Mouse (Mus musculus): ENCODE measurements around the gene Tbc1d24.
"Not testable (repeated sequence)": the region's sequence is repeated elsewhere in the genome, so short reads cannot be mapped to it uniquely, and the experiment has no call there.

The Tbc1d24 gene

GRCm38 (mm10) chr17:24151382-24151781, 54.0 kb downstream of the Tbc1d24 start:
- DNase-seq (ENCODE audit: low spot score in 2 of 2): no peak

DNA sequence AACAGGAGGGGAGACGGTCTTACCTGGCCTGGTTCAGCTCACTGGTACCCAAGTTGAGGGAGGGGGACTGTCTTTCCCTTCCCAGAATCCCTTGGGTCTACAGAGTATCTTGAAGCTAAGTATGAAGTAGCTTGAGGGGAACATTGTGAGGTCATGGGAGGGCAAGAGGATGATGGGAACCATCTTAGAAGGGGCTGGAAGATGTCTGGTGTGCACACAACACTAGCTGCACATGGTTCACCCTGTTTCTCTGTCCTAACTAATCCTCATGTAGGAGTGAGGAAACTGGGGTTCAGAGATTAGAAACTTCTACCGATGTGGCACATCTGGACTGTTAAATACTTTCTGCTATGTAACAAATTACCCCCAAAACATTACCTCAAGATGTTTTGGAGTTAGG, 54.5 kb downstream of the Tbc1d24 start, which contains the start of gene Pdpk1:
Gene Pdpk1, minus strand, starts transcription at position 101 of the 400 bp plus-strand sequence.
- DNase-seq (ENCODE audit: low spot score in 2 of 2): no peak

- DNase-seq (ENCODE audit: low spot score in 2 of 2): no peak
Measured at GRCm38 (mm10) chr17:24149421-24149820, 55.9 kb downstream of the Tbc1d24 start.

GRCm38 (mm10) chr17:24142897-24143296, 62.5 kb downstream of the Tbc1d24 start:
- no peak for DNase-seq (ENCODE audit: low spot score in 2 of 2)

DNA sequence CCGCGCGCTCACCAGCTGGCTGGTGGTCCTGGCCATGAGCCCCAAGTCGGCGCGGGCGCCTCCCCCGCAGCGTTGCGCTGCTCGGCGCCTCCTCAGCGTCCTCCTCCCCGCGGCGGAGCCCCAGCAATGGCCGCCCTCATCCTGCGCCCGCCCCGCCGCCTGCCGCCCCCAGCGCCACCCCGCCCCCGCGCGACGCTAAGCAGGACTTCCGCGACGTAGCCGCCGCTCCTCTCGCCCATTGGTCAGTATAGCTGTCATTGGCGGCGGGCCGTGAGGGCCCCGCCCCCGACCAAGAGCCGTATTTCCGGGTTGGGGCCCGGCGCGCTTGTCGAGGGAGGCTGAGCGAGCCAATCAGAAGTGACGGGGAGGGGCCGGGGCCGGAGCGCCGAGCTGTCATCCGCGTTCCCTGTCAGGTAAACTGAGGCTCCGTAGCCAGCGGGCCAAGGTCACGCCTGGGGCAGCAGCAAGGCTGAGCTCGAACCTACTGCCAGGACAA, 63.9 kb downstream of the Tbc1d24 start:
- peak; percentile 96 to 97 for DNase-seq (ENCODE audit: low spot score in 2 of 2)

GRCm38 (mm10) chr17:24140845-24141424, 64.4 kb downstream of the Tbc1d24 start:
- DNase-seq (ENCODE audit: low spot score in 2 of 2): no peak

- no peak for DNase-seq (ENCODE audit: low spot score in 2 of 2)
Measured at GRCm38 (mm10) chr17:24139968-24140367, 65.4 kb downstream of the Tbc1d24 start.

DNA sequence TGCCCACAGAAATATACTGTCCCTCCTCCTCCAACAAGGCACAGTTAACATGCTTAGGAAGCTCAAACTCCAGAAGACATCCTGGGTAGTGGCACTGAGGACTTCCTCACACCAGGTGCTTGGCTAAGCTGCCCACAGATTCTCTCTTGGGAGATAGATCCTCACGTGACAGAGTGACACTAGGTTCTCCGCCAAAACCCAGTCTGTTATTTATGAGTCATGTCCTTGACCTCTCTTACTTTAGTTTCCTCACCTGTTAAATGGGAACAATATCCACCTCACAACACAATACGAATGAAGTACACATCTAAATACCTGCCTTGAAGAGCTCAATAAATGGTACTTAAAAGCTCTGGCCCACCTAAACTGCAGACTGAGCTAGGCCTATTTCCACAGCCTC, 66.1 kb downstream of the Tbc1d24 start:
- DNase-seq (ENCODE audit: low spot score in 2 of 2): no peak

GRCm38 (mm10) chr17:24137226-24137880, 68.0 kb downstream of the Tbc1d24 start:
- no peak for DNase-seq (ENCODE audit: low spot score in 2 of 2)

- DNase-seq (ENCODE audit: low spot score in 2 of 2): no peak
Measured at GRCm38 (mm10) chr17:24134062-24134461, 71.3 kb downstream of the Tbc1d24 start.

DNA sequence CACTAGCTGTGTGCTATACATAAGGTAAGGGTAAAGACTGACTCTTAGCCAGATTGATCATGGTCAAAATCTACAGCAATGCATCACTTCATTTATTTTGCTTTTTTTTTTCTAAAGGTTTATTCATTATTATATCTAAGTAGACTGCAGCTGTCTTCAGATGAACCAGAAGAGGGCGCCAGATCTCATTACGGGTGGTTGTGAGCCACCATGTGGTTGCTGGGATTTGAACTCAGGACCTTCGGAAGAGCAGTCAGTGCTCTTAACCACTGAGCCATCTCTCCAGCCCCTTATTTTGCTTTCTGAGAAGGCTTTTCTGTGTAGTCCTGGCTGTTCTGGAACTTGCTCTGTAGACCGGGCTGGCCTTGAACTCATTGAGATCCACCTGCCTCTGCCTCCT, 72.4 kb downstream of the Tbc1d24 start:
- not testable (repeated sequence) for DNase-seq (ENCODE audit: low spot score in 2 of 2)

DNA sequence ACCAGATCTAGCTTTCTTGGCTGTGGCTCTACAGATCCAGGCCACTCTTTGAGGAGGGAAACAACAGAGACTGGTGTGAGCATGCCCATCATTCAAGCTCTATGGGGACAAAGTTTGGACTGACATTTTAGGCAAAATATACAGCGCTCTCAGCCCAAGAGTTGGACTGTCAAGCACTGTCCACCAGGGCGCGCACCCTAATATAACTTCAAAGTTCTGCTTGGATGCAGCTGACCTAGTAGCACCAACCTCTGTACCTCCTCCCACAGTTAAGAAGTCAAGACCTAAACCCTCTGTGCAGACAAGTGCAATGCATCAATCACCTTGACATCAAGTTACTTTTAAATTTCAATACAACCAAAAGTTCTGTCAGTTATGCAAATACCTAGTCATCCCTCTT, 73.8 kb downstream of the Tbc1d24 start:
- no peak for DNase-seq (ENCODE audit: low spot score in 2 of 2)

DNA sequence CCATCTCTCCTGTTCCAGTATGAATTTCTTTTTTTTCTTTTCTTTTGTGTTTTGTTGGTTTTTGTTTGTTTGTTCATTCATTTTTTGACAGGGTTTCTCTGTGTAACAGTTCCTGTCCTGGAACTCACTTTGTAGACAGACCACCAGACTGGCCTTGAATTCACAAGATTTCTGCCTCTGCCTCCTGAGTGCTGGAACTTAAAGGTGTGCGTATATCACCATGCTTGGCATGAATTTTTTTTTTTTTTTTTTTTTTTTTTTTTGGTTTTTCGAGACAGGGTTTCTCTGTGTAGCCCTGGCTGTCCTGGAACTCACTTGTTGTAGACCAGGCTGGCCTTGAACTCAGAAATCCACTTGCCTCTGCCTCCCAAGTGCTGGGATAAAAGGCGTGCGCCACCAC, 76.1 kb downstream of the Tbc1d24 start:
- DNase-seq (ENCODE audit: low spot score in 2 of 2): not testable (repeated sequence)

- DNase-seq (ENCODE audit: low spot score in 2 of 2): no peak
Measured at GRCm38 (mm10) chr17:24127592-24127991, 77.8 kb downstream of the Tbc1d24 start.

DNA sequence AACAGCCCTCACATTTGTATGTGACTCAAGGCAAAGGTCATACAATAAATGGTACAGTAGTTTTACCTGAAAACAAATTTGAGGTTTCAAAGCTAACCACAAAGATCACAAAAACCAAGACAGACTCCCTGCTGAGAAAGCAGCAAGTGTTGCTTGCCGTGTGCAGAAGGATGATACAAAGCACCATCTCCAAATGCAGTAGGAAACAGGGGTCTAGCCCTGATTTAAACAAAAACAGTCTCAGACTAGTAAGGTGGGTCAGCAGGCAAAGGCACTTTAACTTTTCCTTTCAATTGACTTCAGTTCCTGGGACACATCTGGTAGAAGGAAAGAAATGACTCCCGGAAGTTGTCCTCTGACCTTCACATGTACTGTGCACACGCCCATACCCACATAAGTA, 78.6 kb downstream of the Tbc1d24 start:
- DNase-seq (ENCODE audit: low spot score in 2 of 2): no peak
